Mouse (Mus musculus): ENCODE measurements around the gene Neu1. TPM values are rescaled to one million over a fixed set of nuclear protein-coding genes. Genes with fewer than 3 reads are reported as not detected.

Gene Neu1
- total and polyA plus RNA-seq, 3 experiments = 31.2 to 32.0 (median 31.9) TPM

- H3K4me3 ChIP-seq (replicated peaks in 1 of 3; ENCODE audit: low read depth in 2 of 3, low read length in 2 of 3, poor library complexity in 1 of 3) = no peak overlapping the region
- no peak for DNase-seq (ENCODE audit: extremely low read depth)
- H3K4me1 ChIP-seq (ENCODE audit: control insufficient read depth in 1 of 2, insufficient read depth in 2 of 2) = peaks cover 12 to 31% of the 10 kb centered on the region in 2 experiments
- H3K9ac ChIP-seq (ENCODE audit: insufficient read depth, low read depth) = no peak overlapping the region
- H3K79me2 ChIP-seq (replicated peaks; ENCODE audit: control insufficient read depth, extremely low read depth, insufficient read depth, poor library complexity, severe bottlenecking) = no peaks in the 10 kb centered on the region
- no peaks in the 10 kb centered on the region for H3K27me3 ChIP-seq (replicated peaks)
- dilution Hi-C loops (cut with MboI; ENCODE audit: extremely low pct_ligation_motif_present, extremely low pct_unique_long_range_greater_than_20kb, low sequenced_read_pairs) (no loop called here), in situ Hi-C loops (cut with MboI; ENCODE audit: low pct_ligation_motif_present, low pct_unique_long_range_greater_than_20kb, low sequenced_read_pairs) (no loop called here)
- H3K4me2 ChIP-seq (ENCODE audit: insufficient read depth, low read depth, poor library complexity, severe bottlenecking) = no peak overlapping the region
- peaks cover 2 to 17% of the 10 kb centered on the region in 2 experiments for H3K36me3 ChIP-seq (replicated peaks in 1 of 2; ENCODE audit: control insufficient read depth in 1 of 2, insufficient read depth in 1 of 2, low read length in 1 of 2)
- TF ChIP-seq PAX5 (IDR thresholded peaks at IDR 0.05; ENCODE audit: low read length) (no peak), SIN3A (IDR thresholded peaks at IDR 0.05; ENCODE audit: low read length) (no peak), HCFC1 (IDR thresholded peaks at IDR 0.05; ENCODE audit: low read depth, low read length) (no peak), ZKSCAN1 (IDR thresholded peaks at IDR 0.05; ENCODE audit: borderline replicate concordance, low read depth, low read length) (no peak), MXI1 (IDR thresholded peaks at IDR 0.05; ENCODE audit: low read depth, low read length) (no peak), CTCF (conservative IDR thresholded peaks at IDR 0.05 in 1 of 2, IDR thresholded peaks at IDR 0.05 in 1 of 2; ENCODE audit: low read depth in 2 of 2, low read length in 2 of 2) (no peak), NELFE (IDR thresholded peaks at IDR 0.05; ENCODE audit: low read depth, low read length) (no peak), POLR2A (IDR thresholded peaks at IDR 0.05; ENCODE audit: low read depth, low read length) (no peak), MAFK (IDR thresholded peaks at IDR 0.05; ENCODE audit: insufficient replicate concordance, low read length) (no peak), TBP (conservative IDR thresholded peaks at IDR 0.05; ENCODE audit: low read depth, low read length) (no peak), TCF12 (IDR thresholded peaks at IDR 0.05; ENCODE audit: low read depth, low read length) (no peak), BHLHE40 (IDR thresholded peaks at IDR 0.05; ENCODE audit: low read depth, low read length) (no peak), CHD2 (IDR thresholded peaks at IDR 0.05; ENCODE audit: low read length) (no peak), JUN (IDR thresholded peaks at IDR 0.05; ENCODE audit: insufficient read depth, low read depth, low read length) (no peak), ETS1 (conservative IDR thresholded peaks at IDR 0.05; ENCODE audit: low read depth, low read length) (no peak), JUND (conservative IDR thresholded peaks at IDR 0.05; ENCODE audit: low read depth, low read length) (no peak)
- H3K9me3 ChIP-seq (replicated peaks; ENCODE audit: low read length) = no peaks in the 10 kb centered on the region
- H3K27ac ChIP-seq (ENCODE audit: insufficient read depth, low read depth) = no peak overlapping the region
These were observed 2.2 kb upstream of the Neu1 start for GRCm38 (mm10) chr17:34928841-34929240.

- H3K4me1 ChIP-seq (ENCODE audit: control insufficient read depth in 1 of 2, insufficient read depth in 2 of 2) = peaks cover 11 to 39% of the 10 kb centered on the region in 2 experiments
- peak; percentile 54 for DNase-seq (ENCODE audit: extremely low read depth)
- peaks cover 16 to 45% of the 10 kb centered on the region in 2 experiments for H3K36me3 ChIP-seq (replicated peaks in 1 of 2; ENCODE audit: control insufficient read depth in 1 of 2, insufficient read depth in 1 of 2, low read length in 1 of 2)
- H3K27me3 ChIP-seq (replicated peaks) = no peaks in the 10 kb centered on the region
- peak overlapping the region; percentile 28 for H3K9ac ChIP-seq (ENCODE audit: insufficient read depth, low read depth)
- dilution Hi-C loops (cut with MboI; ENCODE audit: extremely low pct_ligation_motif_present, extremely low pct_unique_long_range_greater_than_20kb, low sequenced_read_pairs) (no loop called here), in situ Hi-C loops (cut with MboI; ENCODE audit: low pct_ligation_motif_present, low pct_unique_long_range_greater_than_20kb, low sequenced_read_pairs) (no loop called here)
- no peaks in the 10 kb centered on the region for H3K9me3 ChIP-seq (replicated peaks; ENCODE audit: low read length)
- TF ChIP-seq POLR2A (IDR thresholded peaks at IDR 0.05; ENCODE audit: low read depth, low read length) (no peak), NRF1 (IDR thresholded peaks at IDR 0.05; ENCODE audit: low read depth, low read length) (peak; percentile 83), PAX5 (IDR thresholded peaks at IDR 0.05; ENCODE audit: low read length) (no peak), RCOR1 (conservative IDR thresholded peaks at IDR 0.05; ENCODE audit: low read depth, low read length) (no peak), JUND (conservative IDR thresholded peaks at IDR 0.05; ENCODE audit: low read depth, low read length) (no peak), UBTF (IDR thresholded peaks at IDR 0.05; ENCODE audit: low read depth, low read length) (0 out of 2 replicates have a peak, but pooled peaks have one; percentile 16), IRF4 (IDR thresholded peaks at IDR 0.05; ENCODE audit: low read depth, low read length) (no peak), SIN3A (IDR thresholded peaks at IDR 0.05; ENCODE audit: low read length) (0 out of 2 replicates have a peak, but pooled peaks have one; percentile 19), ELF1 (IDR thresholded peaks at IDR 0.05; ENCODE audit: low read depth, low read length) (no peak), MYC (IDR thresholded peaks at IDR 0.05; ENCODE audit: low read depth, low read length) (0 out of 2 replicates have a peak, but pooled peaks have one; percentile 12), BHLHE40 (IDR thresholded peaks at IDR 0.05; ENCODE audit: low read depth, low read length) (peak; percentile 13; the same call in 1 of the 2 replicates), TBP (conservative IDR thresholded peaks at IDR 0.05; ENCODE audit: low read depth, low read length) (no peak)
- H3K27ac ChIP-seq (ENCODE audit: insufficient read depth, low read depth) = peak overlapping the region; percentile 6; the same call in 1 of the 2 replicates
- peak overlapping the region; percentile 87 for H3K4me2 ChIP-seq (ENCODE audit: insufficient read depth, low read depth, poor library complexity, severe bottlenecking)
- H3K4me3 ChIP-seq (replicated peaks in 1 of 3; ENCODE audit: low read depth in 2 of 3, low read length in 2 of 3, poor library complexity in 1 of 3) = peak overlapping the region; percentile 77 to 82 (median 79)
- H3K79me2 ChIP-seq (replicated peaks; ENCODE audit: control insufficient read depth, extremely low read depth, insufficient read depth, poor library complexity, severe bottlenecking) = no peaks in the 10 kb centered on the region
These were observed 664 bp downstream of the Neu1 start for GRCm38 (mm10) chr17:34931735-34932098.

Data from CH12.LX (cell line).